Mouse (Mus musculus): Measurements from ENCODE around the gene Prkcq. TPM values are rescaled to one million over a fixed set of nuclear protein-coding genes. Genes with fewer than 3 reads are reported as not detected.
A peak's percentile ranks its signal among the peaks of the same experiment; 100 is the strongest.

Prkcq gene
- polyA plus RNA-seq, 1 experiment from 2014 or later: 2.1 TPM

- H3K4me3 ChIP-seq: no peak overlapping the region
- DNase-seq (ENCODE audit: low spot score): peak; percentile 53
- peaks cover 5% of the 10 kb centered on the region; the same call in 1 of the 2 replicates for H3K4me1 ChIP-seq
- H3K27me3 ChIP-seq (ENCODE audit: insufficient read depth, poor library complexity, severe bottlenecking): no peaks in the 10 kb centered on the region
- H3K27ac ChIP-seq: no peak overlapping the region
- H3K9me3 ChIP-seq: no peaks in the 10 kb centered on the region
- 85% methylated on average over 6 of the region's 6 CpGs for WGBS
- H3K36me3 ChIP-seq: no peaks in the 10 kb centered on the region
Observed at GRCm38 (mm10) chr2:11290931-11291330, 119.0 kb downstream of the Prkcq start.

- no peaks in the 10 kb centered on the region for H3K36me3 ChIP-seq
- no peak overlapping the region for H3K27ac ChIP-seq
- 77% methylated on average over 9 of the region's 9 CpGs for WGBS
- no peak overlapping the region for H3K4me3 ChIP-seq
- DNase-seq (ENCODE audit: low spot score): no peak
- no peaks in the 10 kb centered on the region for H3K9me3 ChIP-seq
- no peaks in the 10 kb centered on the region for H3K27me3 ChIP-seq (ENCODE audit: insufficient read depth, poor library complexity, severe bottlenecking)
- peaks cover 5% of the 10 kb centered on the region; the same call in 1 of the 2 replicates for H3K4me1 ChIP-seq
Observed at GRCm38 (mm10) chr2:11291570-11292405, 119.9 kb downstream of the Prkcq start.

- 82% methylated on average over 13 of the region's 13 CpGs for WGBS
- H3K9me3 ChIP-seq: no peaks in the 10 kb centered on the region
- no peaks in the 10 kb centered on the region for H3K36me3 ChIP-seq
- H3K4me3 ChIP-seq: no peak overlapping the region
- H3K27me3 ChIP-seq (ENCODE audit: insufficient read depth, poor library complexity, severe bottlenecking): no peaks in the 10 kb centered on the region
- H3K27ac ChIP-seq: no peak overlapping the region
- peaks cover 5% of the 10 kb centered on the region; the same call in 1 of the 2 replicates for H3K4me1 ChIP-seq
- DNase-seq (ENCODE audit: low spot score): no peak
Observed at GRCm38 (mm10) chr2:11293144-11293543, 121.2 kb downstream of the Prkcq start.

GRCm38 (mm10) chr2:11294643-11295191, 122.8 kb downstream of the Prkcq start:
- Histone ChIP-seq H3K36me3 (no peaks in the 10 kb centered on the region), H3K9me3 (no peaks in the 10 kb centered on the region), H3K27ac (no peak overlapping the region), H3K4me3 (no peak overlapping the region), H3K27me3 (ENCODE audit: insufficient read depth, poor library complexity, severe bottlenecking) (no peaks in the 10 kb centered on the region), H3K4me1 (peaks cover 5% of the 10 kb centered on the region; the same call in 1 of the 2 replicates)
- 57% methylated on average over 5 of the region's 5 CpGs for WGBS
- peak; percentile 59 for DNase-seq (ENCODE audit: low spot score)

GRCm38 (mm10) chr2:11298811-11299210, 126.9 kb downstream of the Prkcq start:
- H3K4me3 ChIP-seq: no peak overlapping the region
- H3K36me3 ChIP-seq: no peaks in the 10 kb centered on the region
- 83% methylated on average over 7 of the region's 7 CpGs for WGBS
- H3K27ac ChIP-seq: no peak overlapping the region
- H3K4me1 ChIP-seq: peaks cover 5% of the 10 kb centered on the region; the same call in 1 of the 2 replicates
- no peaks in the 10 kb centered on the region for H3K27me3 ChIP-seq (ENCODE audit: insufficient read depth, poor library complexity, severe bottlenecking)
- DNase-seq (ENCODE audit: low spot score): peak; percentile 58
- no peaks in the 10 kb centered on the region for H3K9me3 ChIP-seq

- peaks cover 5% of the 10 kb centered on the region; the same call in 1 of the 2 replicates for H3K4me1 ChIP-seq
- H3K9me3 ChIP-seq: no peaks in the 10 kb centered on the region
- H3K4me3 ChIP-seq: no peak overlapping the region
- DNase-seq (ENCODE audit: low spot score): peak; percentile 65
- H3K36me3 ChIP-seq: no peaks in the 10 kb centered on the region
- 22% methylated on average over 1 of the region's 1 CpGs for WGBS
- H3K27ac ChIP-seq: no peak overlapping the region
- H3K27me3 ChIP-seq (ENCODE audit: insufficient read depth, poor library complexity, severe bottlenecking): no peaks in the 10 kb centered on the region
Observed at GRCm38 (mm10) chr2:11299366-11299765, 127.5 kb downstream of the Prkcq start.

- Histone ChIP-seq H3K4me1 (no peaks in the 10 kb centered on the region), H3K4me3 (no peak overlapping the region), H3K27me3 (ENCODE audit: insufficient read depth, poor library complexity, severe bottlenecking) (no peaks in the 10 kb centered on the region), H3K27ac (no peak overlapping the region), H3K9me3 (no peaks in the 10 kb centered on the region), H3K36me3 (no peaks in the 10 kb centered on the region)
- DNase-seq (ENCODE audit: low spot score): peak; percentile 33
- WGBS: 81% methylated on average over 6 of the region's 6 CpGs
Observed at GRCm38 (mm10) chr2:11300362-11300761, 128.5 kb downstream of the Prkcq start.

GRCm38 (mm10) chr2:11320241-11320640, 148.3 kb downstream of the Prkcq start:
- peak; percentile 73 for DNase-seq (ENCODE audit: low spot score)
- no peaks in the 10 kb centered on the region for H3K27me3 ChIP-seq (ENCODE audit: insufficient read depth, poor library complexity, severe bottlenecking)
- H3K36me3 ChIP-seq: no peaks in the 10 kb centered on the region
- 41% methylated on average over 10 of the region's 10 CpGs for WGBS
- H3K9me3 ChIP-seq: no peaks in the 10 kb centered on the region
- H3K4me3 ChIP-seq: no peak overlapping the region
- no peak overlapping the region for H3K27ac ChIP-seq
- no peaks in the 10 kb centered on the region for H3K4me1 ChIP-seq

- H3K4me3 ChIP-seq: no peak overlapping the region
- no peaks in the 10 kb centered on the region for H3K36me3 ChIP-seq
- no peaks in the 10 kb centered on the region for H3K4me1 ChIP-seq
- no peak for DNase-seq (ENCODE audit: low spot score)
- no peaks in the 10 kb centered on the region for H3K27me3 ChIP-seq (ENCODE audit: insufficient read depth, poor library complexity, severe bottlenecking)
- H3K27ac ChIP-seq: no peak overlapping the region
- WGBS: 75% methylated on average over 3 of the region's 3 CpGs
- no peaks in the 10 kb centered on the region for H3K9me3 ChIP-seq
Observed at GRCm38 (mm10) chr2:11322396-11322795, 150.5 kb downstream of the Prkcq start.

GRCm38 (mm10) chr2:11327280-11327679, 155.4 kb downstream of the Prkcq start:
- no peak overlapping the region for H3K27ac ChIP-seq
- WGBS: 59% methylated on average over 7 of the region's 7 CpGs
- DNase-seq (ENCODE audit: low spot score): no peak
- H3K4me1 ChIP-seq: peaks cover 11% of the 10 kb centered on the region
- no peaks in the 10 kb centered on the region for H3K9me3 ChIP-seq
- H3K4me3 ChIP-seq: no peak overlapping the region
- peaks cover 3% of the 10 kb centered on the region; the same call in 1 of the 2 replicates for H3K27me3 ChIP-seq (ENCODE audit: insufficient read depth, poor library complexity, severe bottlenecking)
- no peaks in the 10 kb centered on the region for H3K36me3 ChIP-seq

GRCm38 (mm10) chr2:11329407-11330224, 157.7 kb downstream of the Prkcq start:
- H3K27ac ChIP-seq: no peak overlapping the region
- WGBS: 33% methylated on average over 10 of the region's 10 CpGs
- H3K36me3 ChIP-seq: no peaks in the 10 kb centered on the region
- H3K27me3 ChIP-seq (ENCODE audit: insufficient read depth, poor library complexity, severe bottlenecking): peaks cover 3% of the 10 kb centered on the region; the same call in 1 of the 2 replicates
- peak; percentile 38 for DNase-seq (ENCODE audit: low spot score)
- no peak overlapping the region for H3K4me3 ChIP-seq
- peaks cover 16% of the 10 kb centered on the region for H3K4me1 ChIP-seq
- no peaks in the 10 kb centered on the region for H3K9me3 ChIP-seq

GRCm38 (mm10) chr2:11331528-11332446, 159.9 kb downstream of the Prkcq start:
- H3K9me3 ChIP-seq: no peaks in the 10 kb centered on the region
- no peak overlapping the region for H3K4me3 ChIP-seq
- H3K4me1 ChIP-seq: peaks cover 26% of the 10 kb centered on the region
- peak; percentile 88 for DNase-seq (ENCODE audit: low spot score)
- no peaks in the 10 kb centered on the region for H3K36me3 ChIP-seq
- peaks cover 3% of the 10 kb centered on the region; the same call in 1 of the 2 replicates for H3K27me3 ChIP-seq (ENCODE audit: insufficient read depth, poor library complexity, severe bottlenecking)
- 26% methylated on average over 11 of the region's 11 CpGs for WGBS
- H3K27ac ChIP-seq: no peak overlapping the region

Data from heart, embryonic 10.5 days (tissue).